Mouse (Mus musculus) left cerebral cortex, postnatal 10 days (tissue): ENCODE results near the gene Mmgt1. TPM values are rescaled to one million over a fixed set of nuclear protein-coding genes. Genes with fewer than 3 reads are reported as not detected.

Source experiments
- microRNA-seq: library from miRNA; unstranded; fragments of <30 nt; microRNA quantifications from one replicate; pipeline ENCODE4 v1.2.0, GENCODE M21; 2022
- total RNA-seq, 2 experiments: library from RNA; stranded (reverse); gene quantifications; 2 replicates each; pipeline ENCODE4 v1.2.3; 2021

Gene Mmgt1
- total RNA-seq, 2 experiments from 2014 or later: 36.7 to 37.8 TPM

Small RNAs within 50 kb of the gene (microRNA-seq; reads per million reads assigned to microRNA genes)
- gene Mir5116: not detected

Other genes with a start within 250 kb of the Mmgt1 start
- 10 to 100 TPM; 42.6 to 48.1 TPM for gene Smim10l2a, start 223.5 kb downstream of the Mmgt1 start, total RNA-seq
- gene Gm2174, start 150.1 kb downstream of the Mmgt1 start, total RNA-seq: not detected
- gene Ints6l, start 143.2 kb downstream of the Mmgt1 start, total RNA-seq: 10 to 100 TPM; 32.0 to 40.7 TPM
- not detected for gene Gm10477, start 73.3 kb downstream of the Mmgt1 start, total RNA-seq
- gene Gm648, start 48.5 kb downstream of the Mmgt1 start, total RNA-seq: not detected
- 100 to 1,000 TPM in 1 of 2 experiments, 10 to 100 TPM in 1; 93.7 to 109 TPM for gene Slc9a6, start 11.7 kb upstream of the Mmgt1 start, total RNA-seq
- gene Fhl1, start 133.7 kb upstream of the Mmgt1 start, total RNA-seq: 100 to 1,000 TPM; 175 to 185 TPM
- gene Map7d3, start 224.3 kb upstream of the Mmgt1 start, total RNA-seq: under 1 TPM in 1 of 2 experiments, not detected in 1; 0.16 TPM